Mouse (Mus musculus): ENCODE measurements around the gene Ptov1. TPM values are rescaled to one million over a fixed set of nuclear protein-coding genes. Genes with fewer than 3 reads are reported as not detected.

Ptov1 gene
- 31.7 and 39.4 TPM in 2 replicates for total RNA-seq (2017)

- peak; percentile 89 for ATAC-seq (replicated peaks; ENCODE audit: low read depth, poor library complexity, severe bottlenecking)
These were observed at the start of gene Ptov1 for GRCm38 (mm10) chr7:44869697-44870528. Gene Ptov1 (minus strand): TSS chr7:44869788.

- no peak for ATAC-seq (replicated peaks; ENCODE audit: low read depth, poor library complexity, severe bottlenecking)
These were observed 49.5 kb upstream of the Ptov1 start for GRCm38 (mm10) chr7:44919127-44919526.

- ATAC-seq (replicated peaks; ENCODE audit: low read depth, poor library complexity, severe bottlenecking): no peak
These were observed 48.6 kb upstream of the Ptov1 start for GRCm38 (mm10) chr7:44918219-44918618.

GRCm38 (mm10) chr7:44916881-44917280 lies 47.3 kb upstream of the Ptov1 start:
- no peak for ATAC-seq (replicated peaks; ENCODE audit: low read depth, poor library complexity, severe bottlenecking)

- no peak for ATAC-seq (replicated peaks; ENCODE audit: low read depth, poor library complexity, severe bottlenecking)
These were observed 46.6 kb upstream of the Ptov1 start for GRCm38 (mm10) chr7:44916191-44916590.

- ATAC-seq (replicated peaks; ENCODE audit: low read depth, poor library complexity, severe bottlenecking): no peak
These were observed 45.7 kb upstream of the Ptov1 start for GRCm38 (mm10) chr7:44915314-44915713.

- ATAC-seq (replicated peaks; ENCODE audit: low read depth, poor library complexity, severe bottlenecking): no peak
These were observed 44.8 kb upstream of the Ptov1 start for GRCm38 (mm10) chr7:44914396-44914795.

- ATAC-seq (replicated peaks; ENCODE audit: low read depth, poor library complexity, severe bottlenecking): 0 out of 2 replicates have a peak, but pooled peaks have one; percentile 16
These were observed 39.3 kb upstream of the Ptov1 start for GRCm38 (mm10) chr7:44908706-44909476.

- ATAC-seq (replicated peaks; ENCODE audit: low read depth, poor library complexity, severe bottlenecking): no peak
These were observed 35.8 kb upstream of the Ptov1 start for GRCm38 (mm10) chr7:44905430-44905829.

GRCm38 (mm10) chr7:44901230-44901722 lies 31.7 kb upstream of the Ptov1 start:
- ATAC-seq (replicated peaks; ENCODE audit: low read depth, poor library complexity, severe bottlenecking): peak; percentile 60

GRCm38 (mm10) chr7:44900632-44901031 lies 31.0 kb upstream of the Ptov1 start:
- no peak for ATAC-seq (replicated peaks; ENCODE audit: low read depth, poor library complexity, severe bottlenecking)

GRCm38 (mm10) chr7:44898607-44899006 lies 29.0 kb upstream of the Ptov1 start:
- no peak for ATAC-seq (replicated peaks; ENCODE audit: low read depth, poor library complexity, severe bottlenecking)

GRCm38 (mm10) chr7:44896499-44896898 lies 26.9 kb upstream of the Ptov1 start:
- no peak for ATAC-seq (replicated peaks; ENCODE audit: low read depth, poor library complexity, severe bottlenecking)

- peak; percentile 79 for ATAC-seq (replicated peaks; ENCODE audit: low read depth, poor library complexity, severe bottlenecking)
These were observed 26.2 kb upstream of the Ptov1 start, which contains the start of gene Fuz for GRCm38 (mm10) chr7:44895593-44896434. Gene Fuz (plus strand): TSS chr7:44896079.

- no peak for ATAC-seq (replicated peaks; ENCODE audit: low read depth, poor library complexity, severe bottlenecking)
These were observed 25.6 kb upstream of the Ptov1 start for GRCm38 (mm10) chr7:44895206-44895592.

- ATAC-seq (replicated peaks; ENCODE audit: low read depth, poor library complexity, severe bottlenecking): no peak
These were observed 24.6 kb upstream of the Ptov1 start for GRCm38 (mm10) chr7:44894175-44894574.

- ATAC-seq (replicated peaks; ENCODE audit: low read depth, poor library complexity, severe bottlenecking): no peak
These were observed 23.6 kb upstream of the Ptov1 start for GRCm38 (mm10) chr7:44893197-44893596.

- peak; percentile 57 for ATAC-seq (replicated peaks; ENCODE audit: low read depth, poor library complexity, severe bottlenecking)
These were observed 22.8 kb upstream of the Ptov1 start, which contains the start of gene Med25 for GRCm38 (mm10) chr7:44892276-44892921. Gene Med25 (minus strand): TSS chr7:44892712.

GRCm38 (mm10) chr7:44891611-44892010 lies 22.0 kb upstream of the Ptov1 start:
- no peak for ATAC-seq (replicated peaks; ENCODE audit: low read depth, poor library complexity, severe bottlenecking)
